Mouse (Mus musculus): Measurements from ENCODE around the gene Lamb3. TPM values are rescaled to one million over a fixed set of nuclear protein-coding genes. Genes with fewer than 3 reads are reported as not detected.

The Lamb3 gene
- polyA plus RNA-seq, 1 experiment from 2014 or later = 0.27 TPM

DNA sequence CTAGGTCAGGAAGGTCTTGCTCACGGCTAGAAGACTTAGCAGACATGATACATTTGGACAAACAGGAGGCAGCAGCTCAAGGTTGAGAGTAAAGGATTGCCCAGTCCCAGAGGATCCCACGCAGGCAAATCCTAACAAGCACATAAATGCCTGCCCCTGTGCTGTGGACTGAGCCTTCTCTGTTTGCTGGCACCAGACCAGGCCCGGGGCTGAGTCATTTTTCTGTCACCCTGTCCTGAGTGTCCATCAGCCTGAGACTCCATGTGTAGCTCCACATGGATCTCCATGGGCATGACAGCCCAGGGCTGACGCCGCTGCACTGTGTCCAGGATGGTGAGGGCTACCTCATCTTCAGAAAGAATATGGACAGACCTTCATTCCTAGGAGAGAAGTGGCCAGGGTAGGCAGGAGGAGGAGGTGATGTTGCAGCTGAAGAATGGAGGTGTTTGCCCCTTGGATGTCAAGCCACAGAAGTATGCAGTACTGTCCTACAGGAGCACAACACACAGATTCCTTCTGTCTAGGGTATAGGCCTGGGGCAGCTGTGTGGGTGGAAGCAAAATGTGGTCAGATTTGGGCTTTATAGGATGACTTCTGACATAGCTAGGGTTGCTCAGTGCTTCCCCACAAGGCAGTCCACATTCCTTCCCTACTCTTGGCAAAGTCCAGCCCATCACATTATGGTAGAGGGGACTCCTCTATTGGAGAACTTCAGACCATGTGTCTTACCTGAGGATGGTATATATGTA is 134.9 kb downstream of the Lamb3 start:
- Histone ChIP-seq H3K27ac (replicated peaks) (no peak overlapping the region), H3K27me3 (no peaks in the 10 kb centered on the region), H3K4me2 (replicated peaks) (no peak overlapping the region), H3K9ac (replicated peaks) (no peak overlapping the region), H3K9me3 (no peaks in the 10 kb centered on the region), H3K4me3 (no peak overlapping the region), H3K4me1 (no peaks in the 10 kb centered on the region; the same call in 1 of the 2 replicates), H3K36me3 (no peaks in the 10 kb centered on the region; the same call in 1 of the 2 replicates)
- ATAC-seq (ENCODE audit: low FRiP score, low read depth) = no peak
- 93% methylated on average over 5 of the region's 5 CpGs for WGBS

DNA sequence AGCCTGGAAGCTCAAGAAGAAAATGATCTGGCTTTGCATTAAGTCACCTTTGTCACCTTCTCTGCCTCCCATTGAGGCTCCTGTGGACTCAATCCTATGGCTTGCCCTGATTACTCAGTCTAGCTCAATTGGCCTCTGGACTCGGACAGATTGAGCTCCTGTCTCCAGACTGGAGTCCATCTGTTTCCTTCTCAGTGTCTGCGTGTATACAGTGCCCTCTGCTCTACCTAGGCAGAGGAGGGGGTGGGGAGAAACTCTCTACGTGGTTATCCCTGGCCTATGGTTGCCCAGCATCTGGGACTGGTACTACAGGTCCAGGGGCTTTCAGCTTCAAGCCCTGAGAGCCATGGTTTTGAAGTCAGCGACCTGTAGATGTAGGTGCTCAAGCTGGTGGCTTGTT is 136.4 kb downstream of the Lamb3 start:
- H3K4me1 ChIP-seq = no peaks in the 10 kb centered on the region; the same call in 1 of the 2 replicates
- WGBS = 78% methylated on average over 4 of the region's 4 CpGs
- H3K4me2 ChIP-seq (replicated peaks) = no peak overlapping the region
- H3K9ac ChIP-seq (replicated peaks) = no peak overlapping the region
- H3K27ac ChIP-seq (replicated peaks) = no peak overlapping the region
- no peak for ATAC-seq (ENCODE audit: low FRiP score, low read depth)
- no peak overlapping the region for H3K4me3 ChIP-seq
- no peaks in the 10 kb centered on the region for H3K9me3 ChIP-seq
- H3K27me3 ChIP-seq = no peaks in the 10 kb centered on the region
- peaks cover 15% of the 10 kb centered on the region for H3K36me3 ChIP-seq

DNA sequence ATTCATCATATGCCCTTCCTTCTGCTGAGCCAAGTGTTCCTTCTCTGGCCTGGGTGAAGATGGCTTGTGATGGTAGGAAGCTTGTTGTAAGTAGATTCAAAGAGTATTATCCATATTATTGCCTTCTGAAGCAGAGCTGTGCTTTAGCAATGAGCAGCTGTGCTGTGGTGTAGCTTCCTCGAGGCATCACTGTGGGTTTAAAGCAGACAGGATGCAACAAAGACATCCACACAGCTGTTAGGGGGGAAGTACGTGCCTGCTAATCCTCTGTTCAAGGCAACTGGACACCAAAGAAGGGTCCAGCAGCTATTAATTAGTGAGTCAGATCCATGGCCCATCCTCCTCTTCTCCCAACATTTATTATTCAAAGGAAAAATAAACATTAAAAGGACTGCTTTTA is 137.5 kb downstream of the Lamb3 start:
- Histone ChIP-seq H3K9ac (replicated peaks) (no peak overlapping the region), H3K27ac (replicated peaks) (no peak overlapping the region), H3K9me3 (no peaks in the 10 kb centered on the region), H3K27me3 (no peaks in the 10 kb centered on the region), H3K36me3 (peaks cover 24% of the 10 kb centered on the region), H3K4me2 (replicated peaks) (no peak overlapping the region), H3K4me1 (no peaks in the 10 kb centered on the region), H3K4me3 (no peak overlapping the region)
- WGBS = 19% methylated on average over 2 of the region's 2 CpGs
- ATAC-seq (ENCODE audit: low FRiP score, low read depth) = no peak

DNA sequence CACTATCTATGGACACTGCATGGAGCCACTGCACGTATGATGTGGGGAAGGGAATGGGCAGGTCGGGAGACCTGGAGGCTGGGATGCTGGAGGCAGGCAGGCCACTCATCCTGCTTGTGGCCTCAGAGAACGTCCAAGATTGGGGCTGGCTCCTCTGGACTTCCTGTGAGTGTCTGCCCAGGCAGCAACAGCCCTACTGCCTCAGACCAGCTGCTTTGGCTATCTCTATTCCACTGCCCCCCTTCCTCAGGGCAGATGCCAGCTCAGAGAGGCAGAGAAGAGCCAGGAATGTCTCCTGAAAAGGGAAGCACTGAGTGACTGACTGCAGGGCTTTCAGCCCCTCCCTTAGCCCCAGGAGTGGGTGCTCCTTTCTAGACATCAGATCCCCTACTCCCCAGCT is 139.4 kb downstream of the Lamb3 start:
- Histone ChIP-seq H3K4me3 (no peak overlapping the region), H3K27ac (replicated peaks) (no peak overlapping the region), H3K9ac (replicated peaks) (no peak overlapping the region), H3K4me2 (replicated peaks) (no peak overlapping the region), H3K4me1 (no peaks in the 10 kb centered on the region), H3K9me3 (no peaks in the 10 kb centered on the region), H3K36me3 (peaks cover 28% of the 10 kb centered on the region), H3K27me3 (no peaks in the 10 kb centered on the region)
- 75% methylated on average over 3 of the region's 3 CpGs for WGBS
- no peak for ATAC-seq (ENCODE audit: low FRiP score, low read depth)

DNA sequence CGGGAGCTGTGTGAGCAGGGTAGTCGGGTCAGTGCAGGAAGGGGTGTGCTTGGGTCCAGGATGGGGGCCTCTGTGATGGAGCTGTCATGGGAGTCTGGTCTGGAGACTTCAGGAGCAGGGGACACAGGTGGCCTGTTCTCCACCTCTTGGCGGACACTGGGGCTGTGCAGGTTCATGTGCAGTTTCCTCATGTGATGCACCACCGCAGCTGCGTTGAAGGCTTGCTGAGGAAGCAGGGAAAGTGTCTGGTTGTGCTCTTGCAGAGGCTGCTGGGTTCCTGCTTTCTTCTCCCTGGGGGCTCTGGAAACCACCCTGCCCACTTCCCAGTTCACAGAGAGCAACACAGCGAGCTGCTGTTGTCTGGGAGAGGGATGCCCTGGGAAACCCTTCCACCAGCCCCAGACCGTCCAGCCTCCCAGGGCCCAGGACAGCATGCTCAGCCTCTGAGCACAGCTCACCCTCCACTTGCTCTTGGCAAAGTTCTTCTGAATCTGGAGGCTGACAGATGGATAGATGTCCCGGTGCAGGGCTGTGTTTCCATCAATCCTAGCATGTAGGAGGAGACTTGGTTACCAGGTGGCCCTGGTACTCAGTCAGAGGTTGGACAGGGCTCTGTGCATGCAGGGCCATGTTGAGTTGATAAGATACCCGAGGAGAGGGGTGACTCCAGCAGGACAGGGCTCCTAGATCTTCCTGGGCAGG is 140.9 kb downstream of the Lamb3 start:
- no peak overlapping the region for H3K4me3 ChIP-seq
- no peak overlapping the region for H3K27ac ChIP-seq (replicated peaks)
- no peak overlapping the region for H3K9ac ChIP-seq (replicated peaks)
- no peaks in the 10 kb centered on the region for H3K4me1 ChIP-seq
- ATAC-seq (ENCODE audit: low FRiP score, low read depth) = no peak
- no peaks in the 10 kb centered on the region for H3K27me3 ChIP-seq
- peaks cover 36% of the 10 kb centered on the region for H3K36me3 ChIP-seq
- no peaks in the 10 kb centered on the region for H3K9me3 ChIP-seq
- no peak overlapping the region for H3K4me2 ChIP-seq (replicated peaks)
- 89% methylated on average over 9 of the region's 9 CpGs for WGBS

DNA sequence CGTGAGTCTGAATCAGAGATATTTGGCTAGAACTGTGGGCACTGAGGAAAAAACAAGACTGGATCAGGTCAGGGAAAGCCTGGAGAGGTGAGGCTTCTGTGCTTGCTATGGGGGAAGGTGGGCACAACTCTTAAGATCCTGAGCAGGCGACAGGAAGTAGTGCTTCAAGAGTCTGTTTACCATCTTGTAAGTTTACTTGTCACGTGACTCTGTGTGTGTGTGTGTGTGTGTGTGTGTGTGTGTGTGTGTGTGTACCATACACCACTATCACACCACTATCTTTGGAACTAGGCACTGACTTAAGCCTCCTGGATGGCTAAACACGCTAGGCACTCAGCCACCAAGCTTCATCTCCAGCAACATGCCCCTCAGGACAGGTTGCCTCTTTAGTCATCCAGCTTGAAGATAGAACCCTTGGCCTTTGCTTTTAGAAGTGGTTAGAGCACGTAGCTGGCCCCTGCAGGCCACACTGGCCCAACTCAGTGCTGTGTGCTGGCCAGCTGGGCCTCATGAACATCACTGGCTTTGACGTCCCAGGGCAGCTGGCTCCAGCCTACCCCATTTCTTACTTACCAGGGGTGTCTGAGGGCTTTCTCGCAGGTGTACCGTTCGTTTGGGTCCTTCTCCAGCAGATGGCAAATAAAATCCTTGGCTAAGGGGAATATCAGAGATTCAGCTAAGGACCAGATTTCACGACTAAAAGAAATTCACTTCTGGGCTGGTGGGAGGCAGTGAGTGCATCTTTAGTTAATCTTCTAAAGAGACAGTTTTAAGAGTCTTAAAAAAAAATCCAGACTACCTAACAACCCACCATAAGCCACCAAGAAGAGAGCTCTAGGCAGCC is 142.4 kb downstream of the Lamb3 start:
- ATAC-seq (ENCODE audit: low FRiP score, low read depth) = no peak
- H3K27me3 ChIP-seq = no peaks in the 10 kb centered on the region

DNA sequence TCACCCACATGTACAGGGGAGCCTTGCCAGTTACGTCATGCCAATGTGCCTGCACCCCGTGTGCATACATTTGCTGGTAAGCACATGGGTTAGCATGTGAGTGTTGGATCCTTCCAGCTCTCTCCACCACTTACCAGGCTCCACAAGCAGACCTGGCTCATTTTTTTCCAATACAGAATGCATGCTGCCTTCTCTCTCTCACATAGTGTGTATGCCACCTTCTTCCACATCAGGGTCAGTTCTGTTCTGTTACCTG is 143.0 kb downstream of the Lamb3 start:
- Histone ChIP-seq H3K9me3 (no peaks in the 10 kb centered on the region), H3K4me1 (no peaks in the 10 kb centered on the region), H3K27ac (replicated peaks) (no peak overlapping the region), H3K36me3 (peaks cover 45% of the 10 kb centered on the region), H3K4me3 (no peak overlapping the region), H3K27me3 (no peaks in the 10 kb centered on the region), H3K4me2 (replicated peaks) (no peak overlapping the region), H3K9ac (replicated peaks) (no peak overlapping the region)
- 92% methylated on average over 2 of the region's 2 CpGs for WGBS
- no peak for ATAC-seq (ENCODE audit: low FRiP score, low read depth)

More for the DNA sequence above, 142.4 kb downstream of the Lamb3 start:
- 79% methylated on average over 10 of the region's 10 CpGs for WGBS
- no peaks in the 10 kb centered on the region for H3K9me3 ChIP-seq
- H3K9ac ChIP-seq (replicated peaks) = no peak overlapping the region
- no peak overlapping the region for H3K27ac ChIP-seq (replicated peaks)
- no peak overlapping the region for H3K4me3 ChIP-seq
- H3K4me2 ChIP-seq (replicated peaks) = no peak overlapping the region
- peaks cover 40% of the 10 kb centered on the region for H3K36me3 ChIP-seq
- H3K4me1 ChIP-seq = no peaks in the 10 kb centered on the region

DNA sequence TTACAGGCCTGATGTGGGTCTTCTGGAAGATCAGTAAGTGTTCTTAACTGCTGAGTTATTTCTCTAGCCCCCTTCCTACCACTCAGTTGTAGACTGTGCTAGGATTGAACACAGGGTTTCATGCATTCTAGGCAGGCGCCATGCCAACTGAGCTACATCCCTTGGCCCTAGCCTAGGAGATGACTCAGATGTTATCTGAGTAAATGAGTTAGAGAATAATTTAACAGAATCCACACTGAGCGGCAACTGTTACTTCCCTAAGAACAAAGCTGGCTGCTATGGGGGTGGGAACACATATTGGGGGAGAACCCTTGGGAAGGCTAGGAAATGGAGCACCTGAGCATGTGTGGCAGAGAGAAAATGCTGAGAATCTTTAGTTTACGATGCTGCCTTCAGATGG is 144.1 kb downstream of the Lamb3 start:
- H3K27ac ChIP-seq (replicated peaks) = no peak overlapping the region
- H3K27me3 ChIP-seq = no peaks in the 10 kb centered on the region
- 93% methylated on average over 3 of the region's 3 CpGs for WGBS
- H3K4me1 ChIP-seq = no peaks in the 10 kb centered on the region
- peaks cover 54% of the 10 kb centered on the region for H3K36me3 ChIP-seq
- H3K4me3 ChIP-seq = no peak overlapping the region
- no peak overlapping the region for H3K9ac ChIP-seq (replicated peaks)
- H3K4me2 ChIP-seq (replicated peaks) = no peak overlapping the region
- ATAC-seq (ENCODE audit: low FRiP score, low read depth) = no peak
- no peaks in the 10 kb centered on the region for H3K9me3 ChIP-seq

DNA sequence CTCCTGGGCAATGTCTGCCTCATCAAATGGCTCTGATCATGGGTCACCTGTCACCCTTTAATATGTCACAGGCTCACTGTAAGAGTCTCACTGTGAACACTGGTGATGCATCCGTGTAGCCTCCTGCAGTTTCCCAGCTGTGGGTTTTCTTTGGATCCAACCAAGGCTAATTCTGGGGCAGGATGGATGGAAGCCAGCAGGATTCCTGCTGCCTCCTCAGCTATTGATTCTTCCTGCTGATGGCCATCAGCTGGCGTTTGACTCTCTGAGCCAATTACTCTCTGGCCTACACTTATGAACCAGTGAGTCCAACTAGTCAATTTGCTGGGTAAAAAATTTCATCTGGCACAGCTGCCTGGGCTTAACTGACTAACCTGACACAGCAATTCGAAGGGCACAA is 151.7 kb downstream of the Lamb3 start:
- peaks cover 42% of the 10 kb centered on the region for H3K36me3 ChIP-seq
- no peaks in the 10 kb centered on the region for H3K27me3 ChIP-seq
- H3K4me1 ChIP-seq = peaks cover 6% of the 10 kb centered on the region; the same call in 1 of the 2 replicates
- H3K27ac ChIP-seq (replicated peaks) = no peak overlapping the region
- no peaks in the 10 kb centered on the region for H3K9me3 ChIP-seq
- H3K9ac ChIP-seq (replicated peaks) = no peak overlapping the region
- 78% methylated on average over 3 of the region's 3 CpGs for WGBS
- no peak overlapping the region for H3K4me2 ChIP-seq (replicated peaks)
- ATAC-seq (ENCODE audit: low FRiP score, low read depth) = no peak
- no peak overlapping the region for H3K4me3 ChIP-seq

DNA sequence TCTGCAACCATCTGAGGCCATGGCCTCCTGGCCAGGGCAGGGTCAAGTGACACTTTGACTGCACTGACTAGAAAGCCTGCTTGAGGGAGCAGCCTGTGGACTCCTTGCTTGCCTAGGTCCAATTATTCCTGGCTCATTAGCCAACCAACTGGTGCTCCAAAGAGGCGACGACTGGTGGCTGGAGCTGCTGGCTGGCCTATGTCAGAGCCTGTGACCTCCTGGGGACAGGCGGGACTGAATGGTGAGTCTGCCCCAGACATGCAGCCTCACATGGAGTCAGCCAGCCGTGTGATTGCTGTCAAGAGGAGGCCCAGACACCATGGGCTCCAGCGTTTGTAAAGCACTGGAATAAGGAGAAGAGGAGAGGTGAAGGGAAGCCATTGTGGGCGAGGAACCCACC is 153.7 kb downstream of the Lamb3 start:
- Histone ChIP-seq H3K4me3 (no peak overlapping the region), H3K9ac (replicated peaks) (no peak overlapping the region), H3K27ac (replicated peaks) (no peak overlapping the region), H3K27me3 (no peaks in the 10 kb centered on the region), H3K4me1 (peaks cover 6% of the 10 kb centered on the region; the same call in 1 of the 2 replicates), H3K4me2 (replicated peaks) (no peak overlapping the region), H3K9me3 (no peaks in the 10 kb centered on the region), H3K36me3 (peaks cover 26% of the 10 kb centered on the region)
- no peak for ATAC-seq (ENCODE audit: low FRiP score, low read depth)
- WGBS = 42% methylated on average over 6 of the region's 6 CpGs

DNA sequence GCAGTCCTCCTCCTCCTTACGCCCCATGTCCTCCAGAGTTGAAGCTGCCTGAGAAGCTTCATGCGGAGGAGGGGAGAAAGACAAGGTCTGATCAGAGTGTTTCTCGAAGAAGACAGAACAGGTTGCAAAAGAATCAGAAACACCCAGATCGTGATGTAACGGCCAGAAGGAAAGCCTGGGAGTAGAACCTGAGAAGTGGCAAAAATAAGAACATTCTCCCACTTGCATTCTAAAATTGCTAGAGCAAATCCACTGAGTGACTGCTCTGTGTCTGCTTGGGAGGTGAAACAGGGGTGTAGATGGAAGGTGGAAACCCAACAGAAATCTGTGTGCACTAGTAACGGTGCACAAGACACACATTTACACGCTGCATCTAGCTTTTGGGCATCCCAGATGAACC is 154.6 kb downstream of the Lamb3 start:
- Histone ChIP-seq H3K9me3 (no peaks in the 10 kb centered on the region), H3K27me3 (no peaks in the 10 kb centered on the region), H3K36me3 (peaks cover 23% of the 10 kb centered on the region), H3K9ac (replicated peaks) (no peak overlapping the region), H3K4me2 (replicated peaks) (no peak overlapping the region), H3K27ac (replicated peaks) (no peak overlapping the region), H3K4me3 (no peak overlapping the region), H3K4me1 (peaks cover 6% of the 10 kb centered on the region; the same call in 1 of the 2 replicates)
- ATAC-seq (ENCODE audit: low FRiP score, low read depth) = no peak
- WGBS = 93% methylated on average over 7 of the region's 7 CpGs

DNA sequence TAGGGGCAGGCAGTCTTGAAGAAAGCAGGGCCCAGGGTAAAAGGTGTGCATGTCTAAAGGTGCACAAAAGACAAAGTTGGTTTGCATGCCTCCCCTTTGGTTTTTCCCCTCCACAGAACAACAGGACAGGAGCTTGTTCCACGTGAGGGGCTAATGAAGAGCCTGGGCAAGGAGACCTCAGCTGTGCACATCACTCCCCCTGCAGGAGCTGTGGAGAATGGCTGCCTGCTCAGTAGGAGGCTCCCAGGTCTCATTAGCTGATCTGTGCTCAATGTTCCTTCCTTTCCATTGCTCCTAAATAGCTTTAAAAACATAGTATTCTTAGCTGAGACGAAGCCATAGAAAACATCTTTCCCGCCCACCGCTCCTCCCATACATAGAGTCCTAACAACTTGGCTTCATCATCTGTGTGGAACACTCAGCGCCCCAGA is 156.3 kb downstream of the Lamb3 start:
- Histone ChIP-seq H3K4me1 (peaks cover 22% of the 10 kb centered on the region), H3K27ac (replicated peaks) (no peak overlapping the region), H3K9ac (replicated peaks) (no peak overlapping the region), H3K4me3 (no peak overlapping the region), H3K27me3 (no peaks in the 10 kb centered on the region; the same call in 1 of the 2 replicates), H3K9me3 (no peaks in the 10 kb centered on the region), H3K36me3 (peaks cover 14% of the 10 kb centered on the region), H3K4me2 (replicated peaks) (no peak overlapping the region)
- WGBS = 65% methylated on average over 5 of the region's 5 CpGs
- ATAC-seq (ENCODE audit: low FRiP score, low read depth) = no peak
